Mouse (Mus musculus) bone marrow macrophage, adult 2 months (primary cell): ENCODE results near the gene Eme2.

Experiments
- CTCF ChIP-seq: IDR thresholded peaks from 2 replicates; pipeline ENCODE4 v1.5.1; 2012; ENCODE audit warnings: low read depth, mild to moderate bottlenecking, low read length, moderate library complexity
- POLR2A ChIP-seq: IDR thresholded peaks from 2 replicates; pipeline ENCODE4 v1.6.1; 2012; ENCODE audit warnings: mild to moderate bottlenecking, low read depth, low read length, borderline replicate concordance

DNA sequence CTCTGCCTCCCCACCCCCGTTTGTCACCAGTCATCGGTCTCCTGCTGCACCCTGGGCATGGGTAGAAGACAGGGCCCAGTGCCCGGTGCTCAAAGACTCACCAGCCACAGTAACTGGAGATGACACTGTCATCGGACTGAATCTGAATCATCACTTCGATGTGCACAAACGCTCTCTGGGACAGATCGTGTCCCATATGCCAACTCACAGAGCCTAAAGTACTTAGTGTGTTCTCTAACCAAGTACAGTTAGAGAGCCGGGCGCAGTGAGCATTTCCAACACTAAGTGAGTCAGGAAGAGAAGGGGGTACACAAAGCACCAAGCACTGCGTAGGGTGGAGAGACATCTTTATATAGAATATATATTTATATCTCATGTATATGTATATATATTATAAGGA, 27.0 kb downstream of the Eme2 start:
- TF ChIP-seq POLR2A (no peak), CTCF (no peak)
